Mouse (Mus musculus) gastrocnemius, postnatal 10 days (tissue): ENCODE data around the gene Hist1h3d. TPM values are rescaled to one million over a fixed set of nuclear protein-coding genes. Genes with fewer than 3 reads are reported as not detected.
A peak's percentile ranks its signal among the peaks of the same experiment; 100 is the strongest.
"Not testable (repeated sequence)": the region's sequence is repeated elsewhere in the genome, so short reads cannot be mapped to it uniquely, and the experiment has no call there.

Experiments
- DNase-seq: peaks from one replicate; pipeline ENCODE4 v3.0.0; 2021; ENCODE audit warnings: mixed read lengths
- long read RNA-seq, 2 experiments: library from polyadenylated mRNA; stranded (forward); transcript quantifications; one replicate each; pipeline ENCODE4 v2.0.0; 2021
- total RNA-seq, 2 experiments: library from RNA; stranded (reverse); gene quantifications; 2 replicates each; pipeline ENCODE4 v1.2.3; 2021

Gene Hist1h3d
- 10 to 100 TPM; 25.8 to 30.6 TPM for total RNA-seq
- long read RNA-seq, experiment 1, partial matches to known transcripts: 0 of 3 reads
- long read RNA-seq, experiment 1, other reads (novel, unspliced or antisense): 0 of 3 reads
- long read RNA-seq, experiment 2, partial matches to known transcripts: 0 of 3 reads
- long read RNA-seq, experiment 2, other reads (novel, unspliced or antisense): 1 of 3 reads

GRCm38 (mm10) chr13:23575271-23575851 is at the start of gene Hist1h3d:
Hist1h3d (plus strand) TSS chr13:23575763.
- DNase-seq: no peak

GRCm38 (mm10) chr13:23525901-23526300 is 49.7 kb upstream of the Hist1h3d start:
- DNase-seq: no peak

- peak; percentile 87 for DNase-seq
Measured at GRCm38 (mm10) chr13:23526312-23526711, 49.3 kb upstream of the Hist1h3d start.

GRCm38 (mm10) chr13:23529005-23529404 is 46.6 kb upstream of the Hist1h3d start:
- no peak for DNase-seq

- no peak for DNase-seq
Measured at GRCm38 (mm10) chr13:23529480-23530165, 45.9 kb upstream of the Hist1h3d start.

- peak; percentile 47 for DNase-seq
Measured at GRCm38 (mm10) chr13:23530181-23530900, 45.2 kb upstream of the Hist1h3d start.

GRCm38 (mm10) chr13:23530901-23531875 is 44.4 kb upstream of the Hist1h3d start, which contains the start of gene Hist1h4h:
Hist1h4h (plus strand) TSS chr13:23531050.
- DNase-seq: peak; percentile 86

- DNase-seq: no peak
Measured at GRCm38 (mm10) chr13:23532262-23533075, 43.1 kb upstream of the Hist1h3d start.

GRCm38 (mm10) chr13:23533560-23534367 is 41.8 kb upstream of the Hist1h3d start, which contains the start of gene Hist1h2af:
Hist1h2af (plus strand) TSS chr13:23533906.
- not testable (repeated sequence) for DNase-seq

- no peak for DNase-seq
Measured at GRCm38 (mm10) chr13:23534368-23535131, 41.0 kb upstream of the Hist1h3d start.

- peak; percentile 75 for DNase-seq
Measured at GRCm38 (mm10) chr13:23535137-23536075, 40.2 kb upstream of the Hist1h3d start, which contains the start of gene Hist1h3g. Hist1h3g (plus strand) TSS chr13:23535422.

- no peak for DNase-seq
Measured at GRCm38 (mm10) chr13:23536076-23536822, 39.3 kb upstream of the Hist1h3d start.

- DNase-seq: no peak
Measured at GRCm38 (mm10) chr13:23537006-23537710, 38.4 kb upstream of the Hist1h3d start.

- DNase-seq: no peak
Measured at GRCm38 (mm10) chr13:23538249-23538648, 37.3 kb upstream of the Hist1h3d start.

- not testable (repeated sequence) for DNase-seq
Measured at GRCm38 (mm10) chr13:23539821-23540220, 35.7 kb upstream of the Hist1h3d start.

- no peak for DNase-seq
Measured at GRCm38 (mm10) chr13:23541497-23541896, 34.1 kb upstream of the Hist1h3d start.
